Mouse (Mus musculus): Measurements from ENCODE around the gene Rxfp4. TPM values are rescaled to one million over a fixed set of nuclear protein-coding genes. Genes with fewer than 3 reads are reported as not detected.

Gene Rxfp4
- not detected in 4 replicates for total RNA-seq (2023; ENCODE audit: inconsistent age)

DNA sequence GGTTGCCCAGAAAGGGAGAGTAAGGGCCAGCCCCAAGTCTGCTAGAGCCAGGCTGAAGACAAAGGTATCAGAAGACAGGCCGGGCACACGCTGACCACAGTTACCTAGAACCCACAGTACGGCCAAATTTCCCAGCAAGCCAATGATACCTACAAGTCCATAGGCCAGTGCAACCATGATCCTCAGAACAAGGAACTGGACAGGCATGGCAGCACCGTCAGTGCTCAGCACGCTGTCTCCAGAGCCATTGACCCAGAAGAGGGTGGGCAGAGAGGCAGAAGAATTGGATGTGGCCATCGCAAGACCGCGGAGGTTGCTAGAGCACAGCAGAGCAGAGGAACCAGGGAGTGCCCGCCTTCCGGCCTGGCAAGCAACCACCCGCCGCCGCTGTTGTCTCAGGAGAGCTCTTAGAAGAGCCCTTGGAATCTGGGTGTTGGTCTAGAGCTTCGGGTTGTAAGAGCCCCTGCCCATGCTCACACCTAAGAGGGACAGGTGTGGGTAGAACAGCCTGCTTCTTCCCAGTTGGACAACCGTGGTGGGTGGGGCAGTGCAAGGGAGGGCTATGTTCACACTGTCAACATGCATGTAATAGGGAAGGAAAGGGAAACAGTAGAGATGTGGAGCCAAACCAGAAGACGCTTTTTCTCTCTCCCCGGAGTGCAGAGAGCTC is at the start of gene Rxfp4:
Gene Rxfp4 (minus strand): TSS at position 297 of the 670 bp plus-strand sequence.

GRCm38 (mm10) chr3:88684980-88685941 is 32.3 kb upstream of the Rxfp4 start, which contains the start of gene Khdc4:
Gene Khdc4 (plus strand): TSS chr3:88685803.

DNA sequence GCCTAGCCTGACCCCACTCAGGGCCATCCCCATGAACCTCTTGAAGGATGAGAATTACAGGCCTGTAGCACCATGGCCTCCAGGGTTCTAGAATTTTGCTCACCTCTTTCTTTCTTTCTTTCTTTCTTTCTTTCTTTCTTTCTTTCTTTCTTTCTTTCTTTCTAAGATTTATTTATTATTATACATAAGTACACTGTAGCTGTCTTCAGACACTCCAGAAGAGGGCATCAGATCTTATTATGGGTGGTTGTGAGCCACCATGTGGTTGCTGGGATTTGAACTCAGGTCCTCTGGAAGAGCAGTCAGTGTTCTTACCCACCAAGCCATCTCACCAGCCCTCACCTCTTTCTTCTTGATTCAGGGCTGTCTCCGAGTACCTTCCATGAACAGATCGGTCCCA is 47.3 kb downstream of the Rxfp4 start, which contains the start of gene Arhgef2:
Gene Arhgef2 (plus strand): TSS at position 301 of the 400 bp plus-strand sequence.

Other genes with a start within 250 kb of the Rxfp4 start
- gene Pmf1, start 242.8 kb downstream of the Rxfp4 start, total RNA-seq (2023; ENCODE audit: inconsistent age): 56.7 to 66.9 TPM (median 64.0 TPM) in 4 replicates
- gene Slc25a44, start 228.0 kb downstream of the Rxfp4 start, total RNA-seq (2023; ENCODE audit: inconsistent age): 18.6 to 22.0 TPM (median 19.8 TPM) in 4 replicates
- 0.63 to 2.2 TPM (median 1.6 TPM) in 4 replicates for gene Sema4a, start 192.0 kb downstream of the Rxfp4 start, total RNA-seq (2023; ENCODE audit: inconsistent age)
- 18.4 to 22.9 TPM (median 21.7 TPM) in 4 replicates for gene Lmna, start 143.2 kb downstream of the Rxfp4 start, total RNA-seq (2023; ENCODE audit: inconsistent age)
- 1.1 to 1.6 TPM (median 1.4 TPM) in 4 replicates for gene Mex3a, start 120.7 kb downstream of the Rxfp4 start, total RNA-seq (2023; ENCODE audit: inconsistent age)
- gene Rab25, start 104.8 kb downstream of the Rxfp4 start, total RNA-seq (2023; ENCODE audit: inconsistent age): 0.70 to 1.9 TPM (median 0.86 TPM) in 4 replicates
- gene Lamtor2, start 100.1 kb downstream of the Rxfp4 start, total RNA-seq (2023; ENCODE audit: inconsistent age): 99.1 to 111 TPM (median 105 TPM) in 4 replicates
- 42.9 to 49.4 TPM (median 47.2 TPM) in 4 replicates for gene Ubqln4, start 99.4 kb downstream of the Rxfp4 start, total RNA-seq (2023; ENCODE audit: inconsistent age)
- 60.6 to 67.5 TPM (median 65.5 TPM) in 4 replicates for gene Ssr2, start 77.3 kb downstream of the Rxfp4 start, total RNA-seq (2023; ENCODE audit: inconsistent age)
- 231 to 252 TPM (median 239 TPM) in 4 replicates for gene Arhgef2, start 47.2 kb downstream of the Rxfp4 start, total RNA-seq (2023; ENCODE audit: inconsistent age)
- 105 to 118 TPM (median 110 TPM) in 4 replicates for gene Khdc4, start 32.7 kb upstream of the Rxfp4 start, total RNA-seq (2023; ENCODE audit: inconsistent age)
- gene Rit1, start 63.7 kb upstream of the Rxfp4 start, total RNA-seq (2023; ENCODE audit: inconsistent age): 28.5 to 37.3 TPM (median 33.7 TPM) in 4 replicates
- 3.2 to 4.4 TPM (median 3.9 TPM) in 4 replicates for gene Syt11, start 122.0 kb upstream of the Rxfp4 start, total RNA-seq (2023; ENCODE audit: inconsistent age)
- gene Gon4l, start 182.1 kb upstream of the Rxfp4 start, total RNA-seq (2023; ENCODE audit: inconsistent age): 69.9 to 75.0 TPM (median 71.3 TPM) in 4 replicates